Mouse (Mus musculus) lung, postnatal 0 days (tissue): Measurements from ENCODE around the gene Parp16. TPM values are rescaled to one million over a fixed set of nuclear protein-coding genes. Genes with fewer than 3 reads are reported as not detected.

Experiments
- ATAC-seq: fragments of 200-750 bp; cut with Nextera tagmentation; 2 replicates; pipeline ENCODE4 v1.8.0; 2017; ENCODE audit warnings: moderate library complexity
- DNase-seq: peaks from one replicate; pipeline ENCODE4 v3.0.0-alpha.2; 2016; ENCODE audit warnings: low spot score
- H3K27ac ChIP-seq: fragments of 300-500 bp; sonication (generic); 2 replicates; pipeline ENCODE4 v1.5.1; 2014; ENCODE audit warnings: antibody characterized with exemption, mild to moderate bottlenecking, low read length, mixed read lengths
- H3K27me3 ChIP-seq: fragments of 300-500 bp; sonication (generic); replicated peaks from 2 replicates; pipeline ENCODE4 v1.6.1; 2014; ENCODE audit warnings: low read length, mixed read lengths; ENCODE audit not compliant: insufficient read depth
- H3K36me3 ChIP-seq: fragments of 300-500 bp; sonication (generic); 2 replicates; pipeline ENCODE4 v1.6.1; 2014; ENCODE audit warnings: low read length, mixed read lengths; ENCODE audit not compliant: insufficient read depth
- H3K4me1 ChIP-seq: fragments of 300-500 bp; sonication (generic); 2 replicates; pipeline ENCODE4 v1.6.1; 2014; ENCODE audit warnings: antibody characterized with exemption, low read depth, low read length, mixed read lengths; ENCODE audit not compliant: insufficient read depth
- H3K4me2 ChIP-seq: fragments of 300-500 bp; sonication (generic); replicated peaks from 2 replicates; pipeline ENCODE4 v1.6.1; 2014; ENCODE audit warnings: low read depth, mild to moderate bottlenecking, low read length, moderate library complexity, mixed read lengths
- H3K4me3 ChIP-seq: fragments of 300-500 bp; sonication (generic); 2 replicates; pipeline ENCODE4 v1.5.1; 2014; ENCODE audit warnings: low read depth, low read length
- H3K9ac ChIP-seq: fragments of 300-500 bp; sonication (generic); replicated peaks from 2 replicates; pipeline ENCODE4 v1.6.1; 2014; ENCODE audit warnings: low read depth, mild to moderate bottlenecking
- H3K9me3 ChIP-seq: fragments of 300-500 bp; sonication (generic); 2 replicates; pipeline ENCODE4 v1.6.1; 2016; ENCODE audit warnings: low read length, mixed read lengths
- CTCF ChIP-seq: IDR thresholded peaks from 2 replicates; pipeline ENCODE4 v1.5.1; 2016; ENCODE audit warnings: antibody characterized with exemption, mild to moderate bottlenecking
- EP300 ChIP-seq: IDR thresholded peaks from 2 replicates; pipeline ENCODE4 v1.6.1; 2016; ENCODE audit warnings: antibody characterized with exemption, mild to moderate bottlenecking, control low read depth
- WGBS: fragments of 180-500 bp; shearing (Covaris S2); extraction: QIAGEN DNeasy Blood & Tissue Kit; methylation state at CpG from one replicate; pipeline ENCODE4 v1.1.7; 2014; 5-methylcytosine and 5-hydroxymethylcytosine counted together
- polyA plus RNA-seq: library from polyadenylated mRNA; unstranded; fragments of >200 nt; fragmentation: Nextera tagmentation; extraction: Ambion mirVana; gene quantifications from 2 replicates; pipeline ENCODE4 v1.2.1, GENCODE M21; 2015

Parp16 gene
- polyA plus RNA-seq, 1 experiment from 2014 or later: 5.3 TPM

DNA sequence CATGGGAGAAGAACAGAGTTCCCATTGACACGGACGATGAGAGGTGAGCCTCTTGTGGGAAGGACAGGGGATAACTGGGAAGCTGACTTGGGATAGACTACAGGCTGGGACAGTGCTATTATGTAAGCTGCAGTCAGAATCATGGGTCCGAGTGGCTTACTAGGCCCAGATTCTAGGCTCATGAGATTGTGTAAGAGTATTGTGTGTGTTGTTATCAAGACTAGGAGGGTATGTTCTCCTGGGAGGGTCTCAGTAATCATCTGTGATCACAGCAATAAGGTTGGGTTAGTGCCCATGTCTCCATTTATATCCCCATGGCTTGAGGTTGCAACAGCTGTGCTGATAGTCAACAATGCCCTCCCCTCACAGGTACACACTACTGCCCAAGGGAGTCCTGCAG is 17.7 kb upstream of the Parp16 start:
- no peaks in the 10 kb centered on the region for H3K9me3 ChIP-seq
- H3K27ac ChIP-seq: no peak overlapping the region
- H3K9ac ChIP-seq: no peak overlapping the region
- H3K4me1 ChIP-seq: peaks cover 5% of the 10 kb centered on the region; the same call in 1 of the 2 replicates
- no peak overlapping the region for H3K4me2 ChIP-seq
- H3K27me3 ChIP-seq: no peaks in the 10 kb centered on the region
- ATAC-seq (no peak), DNase-seq (no peak)
- TF ChIP-seq CTCF (no peak), EP300 (no peak)
- H3K4me3 ChIP-seq: no peak overlapping the region
- no peaks in the 10 kb centered on the region for H3K36me3 ChIP-seq
- 73% methylated on average over 3 of the region's 3 CpGs for WGBS

DNA sequence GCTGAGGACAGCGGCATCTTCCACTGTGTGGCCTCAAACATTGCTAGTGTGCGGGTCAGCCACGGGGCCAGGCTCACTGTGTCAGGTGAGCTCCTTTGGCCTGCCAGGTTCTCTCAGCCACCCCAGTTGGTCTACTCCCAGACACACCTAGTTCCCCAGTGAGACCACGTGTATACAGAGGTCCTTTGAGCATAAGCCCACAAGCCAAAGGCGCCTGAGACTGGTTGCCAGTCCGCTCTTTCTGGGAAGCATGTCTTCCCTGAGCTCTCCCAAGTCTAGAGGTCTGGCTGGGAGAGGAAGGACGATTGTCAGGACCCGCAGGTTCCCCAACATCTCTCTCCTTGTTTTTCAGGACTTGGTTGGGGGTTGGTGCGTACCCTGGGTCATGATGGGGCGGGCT is 17.2 kb upstream of the Parp16 start:
- Histone ChIP-seq H3K36me3 (no peaks in the 10 kb centered on the region), H3K9me3 (no peaks in the 10 kb centered on the region), H3K4me1 (peaks cover 5% of the 10 kb centered on the region; the same call in 1 of the 2 replicates), H3K4me3 (no peak overlapping the region), H3K27me3 (no peaks in the 10 kb centered on the region), H3K9ac (no peak overlapping the region), H3K4me2 (no peak overlapping the region), H3K27ac (no peak overlapping the region)
- no peak for DNase-seq
- no peak for ATAC-seq
- 74% methylated on average over 10 of the region's 10 CpGs for WGBS
- no peak for TF ChIP-seq CTCF
- no peak for TF ChIP-seq EP300

DNA sequence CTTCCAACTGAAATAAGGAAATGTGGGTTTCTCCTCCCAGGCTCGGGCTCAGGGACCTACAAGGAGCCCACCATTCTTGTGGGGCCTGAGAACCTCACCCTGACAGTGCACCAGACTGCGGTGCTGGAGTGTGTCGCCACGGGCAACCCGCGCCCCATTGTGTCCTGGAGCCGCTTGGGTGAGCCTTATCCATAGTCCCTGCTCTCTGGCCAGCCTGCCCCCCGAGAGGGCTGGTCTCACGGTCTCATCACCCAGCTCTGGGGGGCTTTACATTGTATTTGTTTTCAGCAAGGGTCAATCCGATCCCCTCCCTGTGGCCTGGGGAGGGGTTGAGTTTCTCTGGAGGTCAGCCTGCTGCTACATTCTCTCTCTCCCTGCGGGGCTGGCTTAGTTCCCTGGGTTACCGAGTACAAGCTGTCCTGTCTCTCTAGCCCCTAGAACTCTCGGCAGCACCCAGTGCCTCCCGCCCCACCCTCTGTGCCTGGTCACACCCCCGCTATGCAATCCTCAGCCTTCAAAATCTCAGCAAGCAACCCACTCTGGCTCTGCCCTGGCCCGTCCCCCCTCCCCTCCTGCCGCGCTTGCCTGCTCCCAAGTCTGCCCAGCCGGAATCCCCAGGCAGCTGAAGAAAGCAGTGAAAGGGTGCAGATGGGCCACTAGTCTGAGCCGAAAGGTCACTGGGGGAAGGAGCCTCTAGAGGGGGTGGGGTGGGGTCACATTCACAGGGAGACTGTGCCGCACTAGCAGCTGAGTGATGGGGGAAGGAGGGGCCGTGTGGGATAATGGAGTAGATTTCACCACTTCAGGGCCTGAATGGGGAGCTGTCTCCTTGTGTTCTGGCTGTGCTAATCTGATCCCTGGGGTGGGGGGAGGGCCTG is 16.6 kb upstream of the Parp16 start:
- no peak overlapping the region for H3K27ac ChIP-seq
- H3K27me3 ChIP-seq: no peaks in the 10 kb centered on the region
- DNase-seq (peak; percentile 78), ATAC-seq (peak; percentile 82)
- TF ChIP-seq CTCF: no peak
- no peak for TF ChIP-seq EP300
- no peaks in the 10 kb centered on the region for H3K36me3 ChIP-seq
- H3K9ac ChIP-seq: no peak overlapping the region
- H3K4me3 ChIP-seq: no peak overlapping the region
- peaks cover 5% of the 10 kb centered on the region; the same call in 1 of the 2 replicates for H3K4me1 ChIP-seq
- H3K4me2 ChIP-seq: peak overlapping the region; percentile 30
- H3K9me3 ChIP-seq: no peaks in the 10 kb centered on the region
- WGBS: 31% methylated on average over 22 of the region's 22 CpGs

DNA sequence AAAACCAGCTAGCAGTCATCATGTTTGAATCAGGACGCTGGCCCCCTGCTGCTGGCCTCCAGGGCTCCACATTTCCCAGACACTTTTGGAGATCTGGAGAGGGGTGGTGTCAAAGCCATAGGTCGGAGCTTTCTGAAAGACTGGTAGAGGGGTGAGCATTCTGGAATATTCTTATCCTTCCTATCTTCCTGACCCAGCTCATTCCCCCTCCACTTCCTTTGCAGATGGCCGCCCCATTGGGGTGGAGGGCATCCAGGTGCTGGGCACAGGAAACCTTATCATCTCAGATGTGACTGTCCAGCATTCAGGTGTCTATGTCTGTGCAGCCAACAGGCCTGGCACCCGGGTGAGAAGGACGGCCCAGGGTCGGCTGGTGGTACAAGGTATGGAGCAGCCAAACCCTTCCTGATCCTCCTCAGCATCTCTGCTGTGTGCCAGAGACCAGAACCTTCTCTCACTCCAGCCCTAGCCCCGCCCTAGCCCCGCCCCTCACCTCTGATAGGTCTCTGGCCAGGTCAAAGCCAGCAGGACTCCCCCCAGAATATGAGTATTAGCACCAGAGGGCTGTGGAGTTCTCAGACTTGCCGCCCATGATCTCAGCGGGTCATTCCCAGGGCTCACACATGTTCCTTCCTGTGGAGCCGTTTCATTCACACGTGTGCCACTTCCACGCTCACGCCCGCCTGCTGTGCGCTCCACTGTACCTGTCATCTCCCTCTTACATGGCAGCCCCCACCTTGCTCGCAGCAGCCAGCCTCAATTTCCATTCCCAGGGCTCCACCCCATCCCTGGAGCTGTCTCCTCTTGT is 15.1 kb upstream of the Parp16 start:
- H3K9ac ChIP-seq: no peak overlapping the region
- TF ChIP-seq EP300 (no peak), CTCF (no peak)
- DNase-seq (peak; percentile 22), ATAC-seq (peak; percentile 29; the same call in 1 of the 2 replicates)
- H3K4me1 ChIP-seq: peaks cover 5% of the 10 kb centered on the region; the same call in 1 of the 2 replicates
- H3K36me3 ChIP-seq: no peaks in the 10 kb centered on the region
- 0 out of 2 replicates have a peak overlapping the region, but pooled peaks have one; percentile 27 for H3K4me2 ChIP-seq
- no peaks in the 10 kb centered on the region for H3K27me3 ChIP-seq
- H3K4me3 ChIP-seq: no peak overlapping the region
- H3K9me3 ChIP-seq: no peaks in the 10 kb centered on the region
- WGBS: 31% methylated on average over 17 of the region's 17 CpGs
- H3K27ac ChIP-seq: no peak overlapping the region

- H3K9me3 ChIP-seq: no peaks in the 10 kb centered on the region
- ATAC-seq: peak; percentile 64
- H3K36me3 ChIP-seq: no peaks in the 10 kb centered on the region
- no peaks in the 10 kb centered on the region for H3K4me1 ChIP-seq
- peak; percentile 91 for DNase-seq
- no peak overlapping the region for H3K4me2 ChIP-seq
- WGBS: 5% methylated on average over 3 of the region's 3 CpGs
- H3K27ac ChIP-seq: no peak overlapping the region
- no peak overlapping the region for H3K9ac ChIP-seq
- TF ChIP-seq CTCF (peak; percentile 97), EP300 (no peak)
- no peaks in the 10 kb centered on the region for H3K27me3 ChIP-seq
- H3K4me3 ChIP-seq: no peak overlapping the region
Observed at GRCm38 (mm10) chr9:65188599-65188998, 6.6 kb upstream of the Parp16 start.

GRCm38 (mm10) chr9:65190306-65190705 is 4.8 kb upstream of the Parp16 start:
- TF ChIP-seq CTCF (no peak), EP300 (no peak)
- Histone ChIP-seq H3K9ac (no peak overlapping the region), H3K4me2 (no peak overlapping the region), H3K27ac (no peak overlapping the region), H3K9me3 (no peaks in the 10 kb centered on the region), H3K36me3 (no peaks in the 10 kb centered on the region), H3K27me3 (no peaks in the 10 kb centered on the region), H3K4me3 (no peak overlapping the region), H3K4me1 (no peaks in the 10 kb centered on the region; the same call in 1 of the 2 replicates)
- ATAC-seq (no peak), DNase-seq (no peak)
- WGBS: 76% methylated on average over 7 of the region's 7 CpGs
